19 mouse cellular contexts compared by ENCODE assay signal in genomic region chr19:25057826-25058225, GRCm38 (mm10).
"Had no signal": no experiment of that assay in that cellular context is flagged by ENCODE, and none has a peak within 500 bp of the region (broad histone marks: within the 10 kb centered on the region; RNA-seq: fewer than 3 reads in every experiment).

No protein-coding gene starts in this region.

- DNase-seq: kidney, adult 11 months; kidney, adult 8-10 months; kidney, postnatal 10 days; kidney, postnatal 36 days; liver; lung, adult 18-20 months; right cerebral cortex, postnatal 25 days; thymus, adult 2 months; thymus, postnatal 25 days had no signal

- H3K9me3 ChIP-seq: kidney, embryonic 15.5 days; limb, embryonic 10.5 days; limb, embryonic 13.5 days; liver, embryonic 12.5 days; liver, embryonic 15.5 days; lung, embryonic 15.5 days; midbrain, embryonic 13.5 days; neural tube, embryonic 12.5 days; neural tube, embryonic 15.5 days had no signal

- H3K27ac ChIP-seq: kidney, embryonic 15.5 days; limb, embryonic 10.5 days; limb, embryonic 13.5 days; liver, embryonic 12.5 days; liver, embryonic 15.5 days; lung, embryonic 15.5 days; macrophage; midbrain, embryonic 13.5 days; neural tube, embryonic 12.5 days; neural tube, embryonic 15.5 days had no signal

- H3K36me3 ChIP-seq: kidney, embryonic 15.5 days; limb, embryonic 10.5 days; limb, embryonic 13.5 days; liver, embryonic 15.5 days; lung, embryonic 15.5 days; midbrain, embryonic 13.5 days; neural tube, embryonic 12.5 days; neural tube, embryonic 15.5 days had no signal

- ATAC-seq: liver, embryonic 12.5 days; midbrain, embryonic 13.5 days had no signal

- H3K4me2 ChIP-seq: kidney, embryonic 15.5 days; limb, embryonic 13.5 days; liver, embryonic 12.5 days; liver, embryonic 15.5 days; lung, embryonic 15.5 days; midbrain, embryonic 13.5 days; neural tube, embryonic 12.5 days; neural tube, embryonic 15.5 days had no signal

- H3K4me3 ChIP-seq: kidney, embryonic 15.5 days; limb, embryonic 10.5 days; limb, embryonic 13.5 days; liver, embryonic 12.5 days; liver, embryonic 15.5 days; lung, embryonic 15.5 days; midbrain, embryonic 13.5 days; neural tube, embryonic 12.5 days; neural tube, embryonic 15.5 days had no signal

- H3K4me1 ChIP-seq: neural tube, embryonic 12.5 days had no signal

- H3K9ac ChIP-seq: kidney, embryonic 15.5 days; limb, embryonic 13.5 days; liver, embryonic 12.5 days; liver, embryonic 15.5 days; lung, embryonic 15.5 days; midbrain, embryonic 13.5 days; neural tube, embryonic 12.5 days; neural tube, embryonic 15.5 days had no signal

- H3K27me3 ChIP-seq: kidney, embryonic 15.5 days; limb, embryonic 13.5 days; liver, embryonic 12.5 days; liver, embryonic 15.5 days; lung, embryonic 15.5 days; midbrain, embryonic 13.5 days; neural tube, embryonic 12.5 days; neural tube, embryonic 15.5 days had no signal
